Mouse (Mus musculus) regulatory T cell (primary cell): ENCODE results near the gene Guca1b.
"Not testable (repeated sequence)": the region's sequence is repeated elsewhere in the genome, so short reads cannot be mapped to it uniquely, and the experiment has no call there.

ENCODE experiments used
- in situ Hi-C: fragments of 300-600 bp; cut with MboI, MseI; formaldehyde crosslinking; loops from one replicate; pipeline ENCODE4 v1.15.1; 2025; ENCODE audit warnings: high pct_unique_total_duplicates

Guca1b gene

DNA sequence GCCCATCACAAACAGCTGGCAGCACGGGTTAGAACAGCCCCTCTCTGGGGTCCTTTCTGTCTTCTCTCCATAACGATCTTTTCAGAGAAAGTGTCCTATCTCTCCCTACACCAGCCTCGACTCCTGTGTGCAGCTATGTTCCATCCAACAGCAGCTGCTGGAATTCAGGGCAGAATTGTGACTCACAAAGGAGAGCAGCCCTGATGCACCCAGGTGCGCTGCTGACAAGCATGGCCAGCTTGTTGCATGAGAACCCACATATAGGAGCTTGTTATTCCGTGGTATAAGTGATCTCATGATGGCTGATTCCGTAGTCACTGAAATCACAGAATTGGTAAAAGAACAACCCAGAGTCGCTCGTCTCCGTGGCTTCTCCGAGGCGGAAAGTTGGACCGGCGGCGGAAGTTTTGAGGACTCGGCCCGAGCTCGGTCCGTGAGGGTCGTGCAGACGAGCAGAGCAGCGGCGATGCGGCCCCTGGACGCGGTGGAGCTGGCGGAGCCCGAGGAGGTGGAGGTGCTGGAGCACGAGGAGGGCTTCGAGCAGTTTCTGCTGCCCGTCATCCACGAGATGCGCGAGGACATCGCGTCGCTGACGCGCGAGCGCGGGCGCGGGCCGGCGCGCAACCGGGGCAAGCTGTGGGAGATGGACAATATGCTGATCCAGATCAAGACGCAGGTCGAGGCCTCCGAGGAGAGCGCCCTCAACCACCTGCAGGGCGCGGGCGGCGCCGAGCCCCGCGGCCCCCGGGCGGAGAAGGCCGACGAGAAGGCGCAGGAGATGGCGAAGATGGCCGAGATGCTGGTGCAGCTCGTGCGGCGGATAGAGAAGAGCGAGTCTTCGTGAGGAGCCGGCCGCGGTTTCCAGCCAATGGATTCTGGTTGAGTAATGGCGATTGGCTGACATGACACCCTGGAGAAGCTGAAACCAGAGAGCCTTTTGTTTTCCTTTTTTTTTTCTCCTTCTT, 25.0 kb downstream of the Guca1b start:
- in situ Hi-C loops = loop anchor here (5.0 kb wide), 1 partner anchor 57 kb away; no protein-coding TSS in a partner anchor

DNA sequence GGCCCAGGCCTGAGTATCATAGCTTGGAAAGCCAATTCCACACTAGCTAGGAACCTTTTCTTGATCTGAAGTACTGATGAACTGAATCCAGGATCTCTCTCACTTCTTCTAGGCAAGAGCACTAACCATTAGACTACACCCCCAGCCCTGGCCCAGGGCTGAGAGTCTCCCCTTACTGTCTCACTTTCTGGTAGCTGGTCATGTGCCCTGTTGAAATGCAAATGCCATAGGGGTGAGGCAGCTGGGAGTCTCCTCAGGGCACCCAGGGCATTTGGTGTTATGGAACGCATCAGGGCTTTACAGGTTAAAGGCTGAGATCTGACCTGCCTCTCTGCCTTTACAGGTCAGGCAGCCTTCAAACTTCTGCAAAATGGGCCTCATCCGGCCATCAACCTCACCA, 35.0 kb downstream of the Guca1b start:
- in situ Hi-C loops = no loop called here

DNA sequence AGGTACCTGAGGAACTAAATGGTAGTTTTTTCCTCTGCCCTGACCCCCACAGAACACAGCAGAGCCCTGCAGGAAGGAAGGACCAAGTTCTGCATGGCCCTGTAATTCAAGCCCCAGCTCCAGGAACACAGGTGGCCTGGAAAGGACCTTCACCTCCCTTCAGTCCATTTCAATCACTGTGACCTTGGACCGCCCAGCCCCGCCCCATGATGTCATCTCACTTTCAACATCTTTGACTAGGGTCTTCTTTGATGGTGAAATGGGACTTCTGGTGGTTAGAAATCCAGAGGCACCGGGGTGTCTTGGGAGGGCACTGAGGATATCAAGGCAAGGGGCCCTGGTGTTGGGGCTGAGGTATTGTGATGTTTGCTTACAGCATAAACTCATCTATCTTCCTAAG, 36.4 kb downstream of the Guca1b start:
- in situ Hi-C loops = no loop called here

DNA sequence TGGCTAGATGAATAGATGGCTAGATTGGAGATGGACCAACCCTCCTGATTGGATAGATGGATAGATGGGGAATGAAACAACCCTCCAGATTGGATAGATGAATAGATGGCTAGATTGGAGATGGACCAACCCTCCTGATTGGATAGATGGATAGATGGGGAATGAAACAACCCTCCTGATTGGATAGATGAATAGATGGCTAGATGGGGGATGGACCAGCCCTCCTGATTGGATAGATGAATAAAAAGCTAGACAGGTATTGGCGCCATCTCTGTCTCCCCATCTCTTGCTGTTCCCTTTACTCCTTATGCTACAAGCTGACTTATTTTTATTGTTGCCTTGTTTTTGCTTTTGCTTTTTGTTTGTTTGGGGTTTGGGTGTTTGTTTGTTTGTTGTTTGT, 37.4 kb downstream of the Guca1b start:
- in situ Hi-C loops = not testable (repeated sequence)

DNA sequence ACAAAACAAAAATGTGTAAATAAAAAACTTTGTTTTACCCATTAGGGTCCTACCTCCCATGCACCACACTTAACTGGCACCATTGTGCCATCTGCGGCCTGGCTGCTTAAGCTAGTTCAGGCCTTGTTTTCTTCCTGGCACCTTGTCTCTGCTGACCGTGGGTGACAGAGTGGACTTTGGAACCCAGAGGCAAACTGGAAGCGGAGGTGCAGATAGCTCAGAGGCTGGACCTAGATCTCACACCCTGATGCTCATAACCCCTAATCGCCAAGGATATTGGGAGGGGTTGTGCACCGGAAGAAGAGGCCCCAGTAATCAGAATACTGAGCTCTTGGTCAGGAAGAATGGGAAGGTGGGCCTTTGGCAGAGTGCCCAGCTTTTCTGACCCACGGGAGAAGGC, 39.0 kb downstream of the Guca1b start:
- in situ Hi-C loops = no loop called here

DNA sequence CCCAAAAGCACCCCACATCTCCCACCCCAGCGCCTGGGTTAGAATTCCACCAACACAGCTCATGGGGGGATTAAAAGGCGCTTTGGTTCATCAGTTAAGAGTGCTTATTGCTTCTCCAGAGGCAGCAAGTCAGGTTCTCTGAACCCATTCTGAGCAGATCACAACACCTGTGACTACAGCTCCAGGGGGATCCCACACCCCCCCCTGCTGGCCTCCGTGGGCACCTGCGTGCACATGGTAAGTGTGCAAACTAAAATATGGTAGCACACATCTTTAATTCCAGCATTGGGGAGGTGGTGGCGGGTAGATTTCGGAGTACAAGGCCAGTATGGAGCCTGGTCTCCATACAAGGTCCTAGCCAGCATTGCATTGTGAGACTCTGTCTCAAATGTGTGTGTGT, 42.1 kb downstream of the Guca1b start:
- in situ Hi-C loops = no loop called here

DNA sequence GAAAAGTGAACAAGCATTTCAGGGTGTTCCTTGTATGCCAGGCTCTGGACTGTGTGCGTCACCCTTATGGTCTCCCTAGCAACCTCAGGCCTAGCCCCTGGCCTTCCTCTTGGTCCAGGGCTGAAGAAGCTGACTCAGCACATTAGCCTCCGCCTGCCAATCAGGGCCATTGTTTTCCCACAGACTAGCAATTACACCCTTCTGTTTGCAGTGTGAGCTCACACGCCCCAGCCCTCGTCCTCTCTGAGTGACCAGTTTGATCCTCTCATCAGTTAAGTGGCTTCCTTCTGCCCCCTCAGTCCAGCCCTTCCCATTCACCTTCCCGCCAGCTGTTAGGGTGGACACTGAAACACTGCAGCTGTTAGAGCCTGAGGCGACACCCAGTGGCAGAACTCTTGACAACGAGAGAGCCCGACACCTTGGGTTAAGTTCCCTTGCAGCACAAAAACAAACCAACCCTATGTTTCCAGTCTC, 43.7 kb downstream of the Guca1b start:
- in situ Hi-C loops = no loop called here

DNA sequence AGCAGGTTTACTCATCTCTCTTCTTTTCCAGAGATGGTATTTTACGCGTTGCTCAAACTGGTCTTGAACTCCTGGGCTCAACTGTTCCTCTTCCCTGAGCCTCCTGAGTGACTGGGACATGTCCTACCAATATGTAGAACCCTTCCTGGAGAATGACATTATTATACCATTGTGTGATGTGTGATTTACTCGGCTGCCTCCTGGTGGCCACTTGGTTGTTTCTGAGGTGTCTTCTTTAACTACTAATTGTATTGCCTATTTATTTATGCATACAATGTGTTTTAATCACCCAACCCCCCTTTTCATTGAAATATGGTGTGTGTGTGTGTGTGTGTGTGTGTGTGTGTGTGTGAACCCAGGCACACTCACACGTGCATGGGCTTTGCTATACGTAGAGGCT, 45.6 kb downstream of the Guca1b start:
- in situ Hi-C loops = no loop called here

DNA sequence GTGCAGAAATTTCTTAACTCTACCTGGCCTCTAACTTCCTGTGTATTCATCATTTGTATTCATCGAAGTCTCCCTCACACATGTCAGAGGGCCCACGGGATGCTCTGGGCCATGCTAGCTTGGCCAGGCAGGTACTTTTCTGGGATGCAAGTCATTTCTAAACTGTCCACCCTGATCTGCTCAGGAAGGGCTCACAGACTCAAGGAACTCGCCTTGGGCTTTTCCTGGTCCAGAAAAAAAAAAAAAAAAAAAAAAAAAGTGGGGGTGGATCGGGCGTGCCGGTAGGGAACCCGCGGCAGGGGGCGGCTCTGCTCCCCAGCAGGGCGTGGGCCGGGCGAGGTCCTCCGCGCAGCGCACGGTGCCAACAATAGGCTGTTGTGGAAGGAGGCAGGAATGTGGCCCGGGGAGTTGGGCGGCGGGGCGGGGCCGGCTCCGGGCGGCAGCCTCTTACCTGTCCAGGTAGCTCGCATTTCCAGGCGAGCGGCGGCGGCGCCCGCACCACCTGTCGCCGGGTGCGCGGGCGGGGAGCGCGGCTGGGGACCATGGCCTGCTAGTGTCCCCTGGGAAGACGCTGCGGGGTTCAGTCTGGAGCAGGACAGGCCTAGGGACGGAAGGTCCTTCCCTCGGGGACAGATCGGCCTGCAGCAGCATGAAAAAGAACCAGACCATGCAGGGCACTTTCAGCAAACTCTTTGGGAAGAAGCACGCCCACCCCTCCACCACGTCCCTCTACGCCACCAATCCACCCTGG, 51.1 kb downstream of the Guca1b start, which contains the start of gene AI661453:
AI661453 (plus strand) TSS at position 460 of the 751 bp plus-strand sequence.
- in situ Hi-C loops = no loop called here

DNA sequence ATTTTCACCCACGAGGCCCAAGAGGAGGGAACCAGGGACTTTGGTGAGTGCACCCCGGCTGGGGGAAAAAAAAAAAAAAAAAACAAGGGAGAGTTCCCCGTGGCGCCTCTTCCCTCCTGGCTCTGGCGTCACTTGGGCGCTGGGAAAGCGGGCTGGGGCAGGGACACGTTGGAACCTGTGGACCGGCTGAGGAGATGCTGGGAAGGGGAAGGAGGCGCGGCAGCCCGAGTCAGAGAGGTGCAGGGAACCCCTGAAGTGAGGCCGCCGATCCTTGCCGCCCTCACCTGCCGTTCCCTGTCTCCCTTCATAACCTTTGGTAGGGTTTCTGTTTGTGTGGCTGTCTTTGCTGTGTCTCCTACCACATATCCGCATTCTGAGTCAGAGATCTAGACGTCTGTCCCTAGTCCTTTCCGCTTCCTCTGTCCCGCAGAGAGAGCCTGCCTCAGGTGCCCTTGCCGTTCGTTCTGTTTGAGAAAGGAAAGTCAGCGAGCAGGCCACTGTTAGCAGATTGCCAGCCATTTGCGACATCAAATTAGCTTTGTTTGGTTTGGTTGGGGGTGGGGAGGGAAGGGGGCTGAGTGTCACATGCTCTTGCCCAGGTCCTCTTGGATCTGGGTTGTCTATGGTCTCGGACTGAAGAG, 51.8 kb downstream of the Guca1b start, which contains the start of gene 1700001C19Rik:
1700001C19Rik (minus strand) TSS at position 470 of the 641 bp plus-strand sequence.
- in situ Hi-C loops = no loop called here

DNA sequence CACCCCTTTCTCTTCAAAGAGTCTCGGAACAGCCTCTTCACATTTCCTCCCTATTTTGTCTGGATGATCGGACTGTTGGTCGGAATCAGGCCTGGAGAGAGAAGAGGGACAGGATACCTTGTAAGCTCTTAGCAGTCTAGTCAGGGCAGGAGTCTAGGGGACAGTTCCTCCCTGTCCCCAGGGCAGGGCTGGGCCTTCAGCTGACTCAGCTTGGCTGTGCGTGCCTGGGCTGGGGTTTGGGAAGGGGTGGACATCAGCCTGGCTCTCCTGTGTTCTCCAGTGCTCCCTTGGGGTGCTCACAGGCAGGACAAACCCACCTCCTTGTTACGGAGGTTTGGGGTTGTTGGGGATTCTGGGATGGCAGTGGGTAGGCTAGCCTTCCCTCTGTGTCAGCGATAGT, 53.4 kb downstream of the Guca1b start:
- in situ Hi-C loops = no loop called here

DNA sequence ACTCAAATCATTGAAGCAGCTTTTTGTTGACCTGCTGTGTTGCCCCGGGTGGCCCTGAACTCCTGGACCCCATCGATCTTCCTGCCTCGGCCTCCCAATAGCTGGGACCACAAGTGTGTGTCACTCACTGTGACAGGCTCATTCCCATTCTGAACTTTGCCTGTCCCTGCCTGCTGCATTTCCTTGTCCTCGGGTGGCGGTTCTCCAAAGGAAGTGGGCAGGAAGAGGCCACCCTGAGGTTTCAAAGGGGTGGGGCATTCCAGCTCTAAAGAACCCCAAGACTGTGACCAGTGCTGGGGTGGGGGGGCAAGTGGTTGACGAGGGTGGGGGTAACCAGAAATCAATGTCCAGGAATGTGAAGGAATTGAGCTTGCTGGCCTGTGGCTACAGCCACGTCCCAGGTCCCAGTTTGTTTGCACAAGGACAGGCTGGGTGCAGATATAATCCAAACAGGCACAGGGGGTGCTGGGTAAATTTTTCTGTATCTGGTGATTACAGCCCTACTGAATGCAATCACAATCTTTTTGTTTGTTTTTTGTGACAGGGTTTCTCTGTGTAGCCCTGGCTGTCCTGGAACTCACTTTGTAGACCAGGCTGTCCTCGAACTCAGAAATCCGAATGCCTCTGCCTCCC, 54.3 kb downstream of the Guca1b start:
- in situ Hi-C loops = no loop called here

DNA sequence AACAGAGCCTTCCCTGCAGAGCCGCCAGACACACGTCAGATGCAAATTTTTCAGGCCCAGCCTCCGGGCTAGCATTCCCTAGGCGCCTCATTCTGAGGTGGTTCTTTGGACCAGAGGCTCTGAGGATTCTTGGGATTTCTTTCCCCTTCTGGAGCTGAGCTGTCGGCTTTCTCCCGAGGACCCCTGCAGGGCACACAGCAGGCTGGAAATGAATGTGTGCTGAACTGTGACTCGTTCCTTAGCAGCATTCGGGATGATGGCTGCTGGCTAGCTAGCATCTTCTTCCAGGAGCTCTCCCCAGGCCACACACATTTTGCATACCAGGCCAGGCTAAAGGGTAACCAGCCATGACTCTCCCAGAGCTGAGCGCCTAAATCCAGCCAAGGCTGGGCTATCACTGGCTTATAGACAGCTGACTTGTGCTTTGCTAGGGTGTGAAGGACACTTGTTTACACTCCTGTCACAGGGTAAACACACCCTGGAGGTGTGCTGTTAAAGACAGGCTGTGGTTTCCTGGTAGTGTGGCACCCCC, 55.2 kb downstream of the Guca1b start:
- in situ Hi-C loops = no loop called here

DNA sequence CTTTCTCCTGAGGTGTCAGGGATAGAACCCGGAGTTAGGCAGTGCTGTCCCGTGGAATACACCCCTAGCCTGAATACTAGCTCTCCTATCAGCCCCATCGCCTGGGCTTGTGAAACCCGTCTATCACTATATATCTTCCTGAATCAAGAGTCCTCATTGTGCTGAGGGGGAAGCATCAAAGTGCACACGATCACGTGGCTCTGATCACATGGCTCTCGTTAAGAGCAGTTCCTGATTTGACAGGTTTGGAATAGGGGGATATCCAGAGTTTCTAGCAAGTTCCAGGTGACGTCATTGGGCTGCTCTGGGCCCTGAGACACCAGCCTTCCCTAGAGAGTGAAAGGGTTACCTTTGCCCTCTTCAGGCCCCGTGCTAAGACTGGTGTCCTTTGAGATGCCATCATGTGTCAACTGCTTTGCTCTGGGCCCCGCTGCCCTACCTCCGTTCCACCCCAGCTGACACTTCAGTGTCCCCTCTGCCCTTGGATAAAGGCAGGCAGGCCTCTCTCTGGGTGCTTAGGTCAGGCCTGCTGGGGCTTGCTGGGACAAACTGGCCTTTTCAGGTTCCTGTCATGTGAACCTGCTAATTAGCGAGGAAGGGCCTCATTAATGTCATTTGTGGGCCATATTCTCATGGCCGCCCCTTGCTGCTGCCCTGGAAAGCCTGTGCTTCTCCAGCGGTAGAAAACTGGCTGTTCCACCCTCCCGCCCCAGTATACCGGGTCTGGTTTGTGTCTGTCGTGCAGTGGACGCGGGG, 56.3 kb downstream of the Guca1b start:
- in situ Hi-C loops = no loop called here

DNA sequence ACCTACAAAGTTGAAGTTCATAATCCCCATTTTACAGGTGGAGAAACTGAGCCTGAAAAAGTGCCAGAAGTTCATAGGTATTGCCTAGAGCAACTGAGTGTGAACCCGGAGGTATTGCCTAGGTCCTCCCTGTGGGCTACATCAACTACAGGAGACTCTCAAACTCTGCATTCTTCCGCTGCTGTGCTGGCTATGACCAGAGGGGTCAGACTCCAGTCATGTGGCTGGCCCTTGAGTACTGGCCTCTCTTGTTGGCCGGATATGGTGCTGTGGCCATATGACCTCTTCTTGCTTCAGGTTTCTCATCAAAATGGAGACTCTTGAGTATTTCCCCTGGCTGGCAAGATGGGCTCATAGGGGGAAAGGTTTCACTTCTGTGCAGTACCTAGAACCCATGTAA, 57.1 kb downstream of the Guca1b start:
- in situ Hi-C loops = no loop called here
